Mouse (Mus musculus) Patski (cell line): Measurements from ENCODE around the gene Nim1k. TPM values are rescaled to one million over a fixed set of nuclear protein-coding genes. Genes with fewer than 3 reads are reported as not detected.
A peak's percentile ranks its signal among the peaks of the same experiment; 100 is the strongest.

Source experiments
- ATAC-seq: fragments of 100-300 bp; one replicate; pipeline ENCODE4 v1.8.0; 2021
- CTCF ChIA-PET: fragments of 350-600 bp; sonication (Branson Sonifier 250); formaldehyde crosslinking; loops from one replicate; lab custom pipeline; 2022; ENCODE audit warnings: inconsistent platforms; lab: Charles Lee
- POLR2A ChIA-PET: fragments of 350-600 bp; sonication (Branson Sonifier 250); formaldehyde crosslinking; loops from one replicate; lab custom pipeline; 2022; ENCODE audit warnings: antibody characterized with exemption, inconsistent platforms; lab: Charles Lee
- DNase-seq: peaks from one replicate; pipeline ENCODE4 v3.0.0-alpha.2; 2011; ENCODE audit warnings: low read depth, low spot score
- H3K27me3 ChIP-seq: fragments of 371-371 bp; one replicate; pipeline ENCODE4 v1.5.1; 2021
- CTCF ChIP-seq: fragments of 100-300 bp; IDR thresholded peaks from one replicate; pipeline ENCODE4 v1.5.1; 2021
- in situ Hi-C: fragments of 300-500 bp; cut with MboI; formaldehyde crosslinking; loops from 3 replicates; pipeline ENCODE4 v1.11.1; 2018; ENCODE audit warnings: low pct_unique_long_range_greater_than_20kb, mixed read lengths
- polyA plus RNA-seq: library from polyadenylated mRNA; unstranded; gene quantifications from one replicate; pipeline ENCODE4 v1.2.3, GENCODE M21; 2021

Gene Nim1k
- polyA plus RNA-seq, 1 experiment from 2014 or later = 2.9 TPM

GRCm38 (mm10) chr13:119727608-119728387 is 27.9 kb downstream of the Nim1k start:
- POLR2A ChIA-PET = no interaction called here
- CTCF ChIA-PET = no interaction called here
- in situ Hi-C loops = no loop called here
- no peaks in the 10 kb centered on the region for H3K27me3 ChIP-seq
- no peak for TF ChIP-seq CTCF
- DNase-seq (no peak), ATAC-seq (no peak)

GRCm38 (mm10) chr13:119724541-119724940 is 31.1 kb downstream of the Nim1k start:
- CTCF ChIA-PET = interaction anchor here (0.6 to 3.2 kb wide), 9 partner anchors 11 to 85 kb away, joined by 3 to 15 read pairs (median 5); no protein-coding TSS in a partner anchor
- no peak for DNase-seq
- in situ Hi-C loops = no loop called here

GRCm38 (mm10) chr13:119723368-119723767 is 32.3 kb downstream of the Nim1k start:
- ATAC-seq (no peak), DNase-seq (no peak)
- ChIA-PET POLR2A (no interaction called here), CTCF (interaction anchor here (0.9 to 3.2 kb wide), 4 partner anchors 12 to 84 kb away, joined by 4 to 15 read pairs (median 4); no protein-coding TSS in a partner anchor)
- no peaks in the 10 kb centered on the region for H3K27me3 ChIP-seq
- no peak for TF ChIP-seq CTCF
- in situ Hi-C loops = no loop called here

More at GRCm38 (mm10) chr13:119724541-119724940, 31.1 kb downstream of the Nim1k start:
- ATAC-seq = no peak
- POLR2A ChIA-PET = no interaction called here
- no peaks in the 10 kb centered on the region for H3K27me3 ChIP-seq
- peak; percentile 43 for TF ChIP-seq CTCF

- in situ Hi-C loops = no loop called here
- H3K27me3 ChIP-seq = no peaks in the 10 kb centered on the region
- no peak for DNase-seq
- TF ChIP-seq CTCF = no peak
- POLR2A ChIA-PET = no interaction called here
- peak; percentile 54 for ATAC-seq
- CTCF ChIA-PET = interaction anchor here (2.0 to 3.2 kb wide), 2 partner anchors 15 to 83 kb away, joined by 4 to 15 read pairs; no protein-coding TSS in a partner anchor
Measured at GRCm38 (mm10) chr13:119722447-119722846, 33.2 kb downstream of the Nim1k start.

GRCm38 (mm10) chr13:119716105-119716504 is 39.6 kb downstream of the Nim1k start:
- ChIA-PET POLR2A (no interaction called here), CTCF (no interaction called here)
- TF ChIP-seq CTCF = no peak
- no peaks in the 10 kb centered on the region for H3K27me3 ChIP-seq
- no peak for ATAC-seq
- in situ Hi-C loops = no loop called here
- DNase-seq = no peak

GRCm38 (mm10) chr13:119713821-119714220 is 41.9 kb downstream of the Nim1k start:
- no peak for TF ChIP-seq CTCF
- ChIA-PET POLR2A (no interaction called here), CTCF (interaction anchor here (1.5 kb wide), 1 partner anchor 18 kb away, joined by 4 read pairs; no protein-coding TSS in a partner anchor)
- ATAC-seq (no peak), DNase-seq (no peak)
- H3K27me3 ChIP-seq = no peaks in the 10 kb centered on the region
- in situ Hi-C loops = no loop called here

- no peak for TF ChIP-seq CTCF
- in situ Hi-C loops = no loop called here
- DNase-seq (no peak), ATAC-seq (no peak)
- ChIA-PET POLR2A (no interaction called here), CTCF (interaction anchor here (1.5 kb wide), 1 partner anchor 19 kb away, joined by 4 read pairs; no protein-coding TSS in a partner anchor)
- no peaks in the 10 kb centered on the region for H3K27me3 ChIP-seq
Measured at GRCm38 (mm10) chr13:119713107-119713787, 42.4 kb downstream of the Nim1k start.

- CTCF ChIA-PET = no interaction called here
- TF ChIP-seq CTCF = no peak
- in situ Hi-C loops = no loop called here
- ATAC-seq (no peak), DNase-seq (no peak)
- H3K27me3 ChIP-seq = no peaks in the 10 kb centered on the region
- POLR2A ChIA-PET = interaction anchor here (1.4 kb wide), 1 partner anchor 19 kb away, joined by 3 read pairs; no protein-coding TSS in a partner anchor
Measured at GRCm38 (mm10) chr13:119712463-119712862, 43.2 kb downstream of the Nim1k start.

GRCm38 (mm10) chr13:119710268-119710610 is 45.4 kb downstream of the Nim1k start:
- H3K27me3 ChIP-seq = no peaks in the 10 kb centered on the region
- DNase-seq (no peak), ATAC-seq (no peak)
- ChIA-PET CTCF (interaction anchor here (0.8 to 1.7 kb wide), 3 partner anchors 11 to 19 kb away, joined by 4 to 5 read pairs (median 5); no protein-coding TSS in a partner anchor), POLR2A (no interaction called here)
- in situ Hi-C loops = no loop called here
- no peak for TF ChIP-seq CTCF

GRCm38 (mm10) chr13:119709388-119710267 is 46.1 kb downstream of the Nim1k start:
- no peak for TF ChIP-seq CTCF
- in situ Hi-C loops = no loop called here
- ChIA-PET CTCF (interaction anchor here (1.7 kb wide), 1 partner anchor 11 kb away, joined by 5 read pairs; no protein-coding TSS in a partner anchor), POLR2A (no interaction called here)
- no peaks in the 10 kb centered on the region for H3K27me3 ChIP-seq
- DNase-seq = no peak
- peak; percentile 20 for ATAC-seq
